In genomic region chr10:67036141-67036540, GRCm38 (mm10) we compare ENCODE assay signal across 19 mouse cellular contexts. TPM values are rescaled to one million over a fixed set of nuclear protein-coding genes. Genes with fewer than 3 reads are reported as not detected.
DNase-seq lines count a peak whose midpoint lies in the region; ATAC-seq lines count a peak whose summit lies in the region.
"Had no signal": no experiment of that assay in that cellular context is flagged by ENCODE, and none has a peak within 500 bp of the region (broad histone marks: within the 10 kb centered on the region; RNA-seq: fewer than 3 reads in every experiment).

No protein-coding gene starts in this region.

- H3K27me3 ChIP-seq in neural tube, embryonic 13.5 days: no peaks in the 10 kb centered on the region
- H3K27me3 ChIP-seq: embryonic facial prominence, embryonic 12.5 days; forebrain, embryonic 13.5 days; heart, embryonic 12.5 days; hindbrain, embryonic 15.5 days had no signal

- no peak overlapping the region for H3K4me2 ChIP-seq in neural tube, embryonic 13.5 days
- H3K4me2 ChIP-seq: embryonic facial prominence, embryonic 12.5 days; forebrain, embryonic 13.5 days; heart, embryonic 12.5 days; hindbrain, embryonic 15.5 days had no signal

- H3K9me3 ChIP-seq in neural tube, embryonic 13.5 days: no peaks in the 10 kb centered on the region
- H3K9me3 ChIP-seq: embryonic facial prominence, embryonic 12.5 days; forebrain, embryonic 13.5 days; heart, embryonic 12.5 days; hindbrain, embryonic 15.5 days had no signal

- no peak overlapping the region for H3K4me3 ChIP-seq in neural tube, embryonic 13.5 days
- H3K4me3 ChIP-seq: embryonic facial prominence, embryonic 12.5 days; forebrain, embryonic 13.5 days; gastrocnemius, adult 2 months; heart, embryonic 12.5 days; hindbrain, embryonic 15.5 days had no signal

- 0 out of 2 replicates have a peak overlapping the region, but pooled peaks have one; percentile 29 for H3K27ac ChIP-seq in neural tube, embryonic 13.5 days (replicated peaks)
- H3K27ac ChIP-seq: embryonic facial prominence, embryonic 12.5 days; forebrain, embryonic 13.5 days; gastrocnemius, adult 2 months; hindbrain, embryonic 15.5 days had no signal

- no peak overlapping the region for H3K9ac ChIP-seq in neural tube, embryonic 13.5 days
- H3K9ac ChIP-seq: embryonic facial prominence, embryonic 12.5 days; forebrain, embryonic 13.5 days; heart, embryonic 12.5 days; hindbrain, embryonic 15.5 days had no signal

- ATAC-seq in cerebellum, adult (ENCODE audit: insufficient number of reproducible peaks, low FRiP score, low TSS enrichment): no peak
- ATAC-seq in neural tube, embryonic 13.5 days (ENCODE audit: low read depth): no peak
- peak; percentile 82 to 84 for ATAC-seq in hematopoietic stem cell, adult 5-6 weeks (replicated peaks in 1 of 2; ENCODE audit: insufficient read depth in 1 of 2, low FRiP score in 2 of 2, low TSS enrichment in 1 of 2, low read depth in 1 of 2, poor library complexity in 2 of 2, severe bottlenecking in 2 of 2)
- ATAC-seq: CD4-positive, CD25-positive, alpha-beta regulatory T cell, adult 4 months; forebrain, embryonic 13.5 days had no signal

- WGBS in neural tube, embryonic 13.5 days: 79% methylated on average over 5 of the region's 5 CpGs

- peaks cover 10% of the 10 kb centered on the region for H3K4me1 ChIP-seq in neural tube, embryonic 13.5 days (replicated peaks)
- H3K4me1 ChIP-seq: forebrain, embryonic 13.5 days; hindbrain, embryonic 15.5 days had no signal

- peak; percentile 3 for DNase-seq in cerebellum, adult 9-11 months
- no peak for DNase-seq in neural tube, embryonic 10.5 days (ENCODE audit: extremely low spot score, low spot score)
- no peak for DNase-seq in gastrocnemius, adult 8-10 months (ENCODE audit: low spot score in 2 of 2)
- no peak for DNase-seq in heart, adult 8-10 months (ENCODE audit: low spot score)
- DNase-seq: adrenal gland, postnatal 10 days; B cell, adult 2 months; cerebellum, adult 18-20 months; embryo, embryonic 11 days; gastrocnemius, adult 2 months; gastrocnemius, postnatal 36 days; heart, adult 18-20 months had no signal

- peaks cover 19% of the 10 kb centered on the region; the same call in 1 of the 2 replicates for H3K36me3 ChIP-seq in neural tube, embryonic 13.5 days
- H3K36me3 ChIP-seq: hindbrain, embryonic 15.5 days had no signal

RNA-seq across cellular contexts. Expression of gene Jmjd1c, which starts 59.8 kb away (rescaled TPM):
- polyA plus RNA-seq in neural tube, embryonic 13.5 days (2015; fragmentation: Nextera tagmentation; extraction: Ambion mirVana): 51.4 and 52.4 TPM in 2 replicates
- 167 and 227 TPM in 2 replicates for total RNA-seq in hematopoietic stem cell, adult 5-6 weeks (2017)
- 10 to 100 TPM; 22.0 to 26.9 (median 22.7) TPM for total RNA-seq in gastrocnemius, adult 8-10 months (2022)
- 10 to 100 TPM; 35.9 to 38.7 (median 37.9) TPM for total RNA-seq in heart, adult 8-10 months (2022)

Comparison
In these comparisons a context has a peak if more than half of its experiments do, and no peak if none do; other contexts are left out.
1. ATAC-seq: peak in hematopoietic stem cell, adult 5-6 weeks (2 of 2); none in cerebellum, adult (single experiment) and neural tube, embryonic 13.5 days (single experiment).